Mouse (Mus musculus): ENCODE measurements around the gene Pou2f3. TPM values are rescaled to one million over a fixed set of nuclear protein-coding genes. Genes with fewer than 3 reads are reported as not detected.

Pou2f3 gene
- total and polyA plus RNA-seq, 3 experiments, result not detected

- no peaks in the 10 kb centered on the region for H3K27me3 ChIP-seq (ENCODE audit: control insufficient read depth in 1 of 2, insufficient read depth in 2 of 2, low read length in 2 of 2)
- peaks cover 3 to 43% of the 10 kb centered on the region in 2 experiments; a peak in 3 of 4 replicates for H3K4me1 ChIP-seq (ENCODE audit: control insufficient read depth in 1 of 2, insufficient read depth in 2 of 2, low read length in 2 of 2)
- H3K4me3 ChIP-seq (ENCODE audit: control insufficient read depth in 1 of 2, insufficient read depth in 1 of 2, low read depth in 2 of 2, low read length in 2 of 2), result no peak overlapping the region
- peaks cover 0 to 26% of the 10 kb centered on the region in 2 experiments for H3K36me3 ChIP-seq (ENCODE audit: control insufficient read depth in 1 of 2, insufficient read depth in 2 of 2, low read length in 2 of 2)
- H3K27ac ChIP-seq (ENCODE audit: control insufficient read depth, low read depth, low read length), result no peak overlapping the region
- no peaks in the 10 kb centered on the region for H3K9me3 ChIP-seq (replicated peaks; ENCODE audit: insufficient read depth, low read length)
- DNase-seq (ENCODE audit: low read depth, low spot score), result no peak
- H3K9ac ChIP-seq (ENCODE audit: control insufficient read depth, low read depth, low read length, poor library complexity, severe bottlenecking), result no peak overlapping the region
- peaks cover 27% of the 10 kb centered on the region for H3K79me2 ChIP-seq (ENCODE audit: control insufficient read depth, insufficient read depth, low read length, poor library complexity)
- TF ChIP-seq POLR2A (IDR thresholded peaks at IDR 0.05; ENCODE audit: control insufficient read depth in 1 of 2, insufficient read depth in 1 of 2, low read depth in 1 of 2, low read length in 2 of 2, poor library complexity in 1 of 2) (no peak), MAFK (IDR thresholded peaks at IDR 0.05; ENCODE audit: borderline replicate concordance, low read depth, low read length) (no peak), POLR2AphosphoS5 (IDR thresholded peaks at IDR 0.05; ENCODE audit: borderline replicate concordance, low read depth, low read length) (no peak), JUND (IDR thresholded peaks at IDR 0.05; ENCODE audit: low read depth, low read length) (no peak), ZKSCAN1 (IDR thresholded peaks at IDR 0.05; ENCODE audit: low read depth, low read length) (no peak), NRF1 (IDR thresholded peaks at IDR 0.05; ENCODE audit: insufficient read depth, low read depth, low read length, poor library complexity, severe bottlenecking) (no peak), MYC (IDR thresholded peaks at IDR 0.05; ENCODE audit: low read depth, low read length) (no peak), TBP (IDR thresholded peaks at IDR 0.05; ENCODE audit: low read depth, low read length) (no peak), TCF12 (IDR thresholded peaks at IDR 0.05; ENCODE audit: low read depth, low read length) (no peak), KAT2A (conservative IDR thresholded peaks at IDR 0.05; ENCODE audit: low read depth, low read length) (no peak), GATA1 (IDR thresholded peaks at IDR 0.05; ENCODE audit: low read depth, low read length) (no peak), POLR2AphosphoS2 (IDR thresholded peaks at IDR 0.05; ENCODE audit: low read length) (no peak), EP300 (IDR thresholded peaks at IDR 0.05; ENCODE audit: low read depth in 1 of 2, low read length in 2 of 2) (no peak), USF1 (IDR thresholded peaks at IDR 0.05; ENCODE audit: low read depth, low read length) (no peak), MXI1 (IDR thresholded peaks at IDR 0.05; ENCODE audit: low read depth, low read length) (no peak), NELFE (IDR thresholded peaks at IDR 0.05; ENCODE audit: low read depth, low read length) (no peak), ELF1 (IDR thresholded peaks at IDR 0.05; ENCODE audit: low read depth, low read length) (no peak), HCFC1 (IDR thresholded peaks at IDR 0.05; ENCODE audit: low read depth, low read length) (no peak), MEF2A (IDR thresholded peaks at IDR 0.05; ENCODE audit: extremely low read depth, insufficient replicate concordance, low read depth, low read length, poor library complexity, severe bottlenecking) (no peak), TAL1 (IDR thresholded peaks at IDR 0.05; ENCODE audit: low read length) (no peak)
These were observed 16.5 kb upstream of the Pou2f3 start for GRCm38 (mm10) chr9:43226573-43227160.

DNA sequence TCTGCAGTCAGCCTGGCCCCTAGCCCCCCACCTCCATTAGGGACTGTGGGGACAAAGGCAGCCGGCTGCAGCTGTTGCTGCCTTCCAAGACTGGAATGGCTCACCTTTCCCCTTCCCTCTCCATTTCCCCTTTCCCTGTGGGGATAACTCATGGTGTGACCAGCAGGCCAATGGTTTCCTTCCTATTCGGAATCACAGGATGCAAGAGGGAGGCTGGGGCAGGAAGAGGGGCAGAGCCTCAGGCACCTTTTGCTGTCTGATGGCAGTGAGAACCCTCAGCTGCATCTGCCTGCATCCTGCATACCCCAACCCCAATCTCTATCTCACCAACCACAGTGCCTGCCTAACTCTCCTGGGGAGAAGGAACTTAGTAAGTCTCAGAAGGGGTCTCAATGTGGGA, 15.3 kb upstream of the Pou2f3 start:
- TF ChIP-seq MAX (IDR thresholded peaks at IDR 0.05; ENCODE audit: low read length) (no peak), JUND (IDR thresholded peaks at IDR 0.05; ENCODE audit: low read depth, low read length) (no peak), USF2 (IDR thresholded peaks at IDR 0.05; ENCODE audit: borderline replicate concordance in 1 of 2, insufficient read depth in 1 of 2, low read depth in 1 of 2, low read length in 2 of 2) (no peak)
- Histone ChIP-seq H3K4me3 (ENCODE audit: control insufficient read depth in 1 of 2, insufficient read depth in 1 of 2, low read depth in 2 of 2, low read length in 2 of 2) (no peak overlapping the region), H3K9me3 (replicated peaks; ENCODE audit: insufficient read depth, low read length) (no peaks in the 10 kb centered on the region), H3K9ac (ENCODE audit: control insufficient read depth, low read depth, low read length, poor library complexity, severe bottlenecking) (peak overlapping the region; percentile 9; the same call in 1 of the 2 replicates), H3K4me1 (ENCODE audit: control insufficient read depth in 1 of 2, insufficient read depth in 2 of 2, low read length in 2 of 2) (peaks cover 3 to 38% of the 10 kb centered on the region in 2 experiments; a peak in 3 of 4 replicates), H3K27ac (ENCODE audit: control insufficient read depth, low read depth, low read length) (peak overlapping the region; percentile 20), H3K27me3 (ENCODE audit: control insufficient read depth in 1 of 2, insufficient read depth in 2 of 2, low read length in 2 of 2) (no peaks in the 10 kb centered on the region), H3K79me2 (ENCODE audit: control insufficient read depth, insufficient read depth, low read length, poor library complexity) (peaks cover 21% of the 10 kb centered on the region), H3K36me3 (ENCODE audit: control insufficient read depth in 1 of 2, insufficient read depth in 2 of 2, low read length in 2 of 2) (peaks cover 3 to 22% of the 10 kb centered on the region in 2 experiments)
- no peak for DNase-seq (ENCODE audit: low read depth, low spot score)

All from MEL (cell line).